Mouse (Mus musculus) hindbrain, embryonic 11.5 days (tissue): Measurements from ENCODE around the gene 1700001P01Rik. TPM values are rescaled to one million over a fixed set of nuclear protein-coding genes. Genes with fewer than 3 reads are reported as not detected.
A peak's percentile ranks its signal among the peaks of the same experiment; 100 is the strongest.

Experiments
- ATAC-seq: fragments of 200-750 bp; cut with Nextera tagmentation; 2 replicates; pipeline ENCODE4 v1.8.0; 2017; ENCODE audit warnings: mild to moderate bottlenecking, moderate TSS enrichment, moderate library complexity; ENCODE audit not compliant: low FRiP score
- DNase-seq: peaks from one replicate; pipeline ENCODE4 v3.0.0-alpha.2; 2015; ENCODE audit warnings: low spot score
- H3K27ac ChIP-seq: fragments of 300-500 bp; sonication (generic); 2 replicates; pipeline ENCODE4 v1.5.1; 2014; ENCODE audit warnings: mild to moderate bottlenecking, low read depth, low read length
- H3K27me3 ChIP-seq: fragments of 300-500 bp; sonication (generic); 2 replicates; pipeline ENCODE4 v1.6.1; 2014; ENCODE audit warnings: mild to moderate bottlenecking, low read length, moderate library complexity, mixed read lengths; ENCODE audit not compliant: control insufficient read depth, insufficient read depth
- H3K36me3 ChIP-seq: fragments of 300-500 bp; sonication (generic); 2 replicates; pipeline ENCODE4 v1.6.1; 2014; ENCODE audit warnings: mild to moderate bottlenecking, low read length, moderate library complexity, mixed read lengths; ENCODE audit not compliant: control insufficient read depth, insufficient read depth
- H3K4me1 ChIP-seq: fragments of 300-500 bp; sonication (generic); replicated peaks from 2 replicates; pipeline ENCODE4 v1.6.1; 2014; ENCODE audit warnings: low read length, mixed read lengths; ENCODE audit not compliant: control insufficient read depth, insufficient read depth
- H3K4me2 ChIP-seq: fragments of 300-500 bp; sonication (generic); replicated peaks from 2 replicates; pipeline ENCODE4 v1.6.1; 2014; ENCODE audit warnings: mild to moderate bottlenecking, low read depth, low read length
- H3K4me3 ChIP-seq: fragments of 300-500 bp; sonication (generic); 2 replicates; pipeline ENCODE4 v1.5.1; 2014; ENCODE audit warnings: low read depth, low read length
- H3K9ac ChIP-seq: fragments of 300-500 bp; sonication (generic); 2 replicates; pipeline ENCODE4 v1.6.1; 2014; ENCODE audit warnings: low read depth, low read length
- H3K9me3 ChIP-seq: fragments of 300-500 bp; sonication (generic); 2 replicates; pipeline ENCODE4 v1.6.1; 2016; ENCODE audit warnings: low read length; ENCODE audit not compliant: control insufficient read depth
- WGBS: fragments of 180-500 bp; shearing (Covaris S2); extraction: QIAGEN DNeasy Blood & Tissue Kit; methylation state at CpG from one replicate; pipeline ENCODE4 v1.1.7; 2014; 5-methylcytosine and 5-hydroxymethylcytosine counted together
- polyA plus RNA-seq: library from polyadenylated mRNA; unstranded; fragments of >200 nt; fragmentation: Nextera tagmentation; extraction: Ambion mirVana; gene quantifications from 2 replicates; pipeline ENCODE4 v1.2.1, GENCODE M21; 2014

1700001P01Rik gene
- polyA plus RNA-seq, 1 experiment from 2014 or later: 0.39 TPM

DNA sequence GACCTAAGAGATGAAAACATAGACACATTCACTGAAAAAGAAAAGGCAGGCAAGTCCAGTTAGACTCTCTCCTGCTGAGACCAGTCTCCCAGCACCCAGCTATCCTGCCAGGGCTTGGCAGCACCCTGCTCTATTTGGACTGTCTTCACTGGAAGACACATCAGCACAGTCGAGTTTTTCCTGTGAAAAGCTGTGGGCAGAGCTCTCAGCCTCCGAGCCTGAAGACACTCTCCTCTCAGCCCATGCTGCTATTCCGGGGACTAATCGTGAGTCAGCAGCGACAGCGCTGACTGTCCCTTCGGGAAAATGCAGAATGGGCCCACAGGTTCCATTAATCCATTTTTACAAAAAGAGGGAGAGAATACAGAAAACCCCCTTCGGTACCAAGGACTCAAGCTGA lies 22.4 kb downstream of the 1700001P01Rik start:
- Histone ChIP-seq H3K4me2 (no peak overlapping the region), H3K9me3 (no peaks in the 10 kb centered on the region), H3K4me1 (no peaks in the 10 kb centered on the region), H3K27ac (no peak overlapping the region), H3K9ac (no peak overlapping the region), H3K4me3 (no peak overlapping the region), H3K27me3 (no peaks in the 10 kb centered on the region; the same call in 1 of the 2 replicates), H3K36me3 (peaks cover 17% of the 10 kb centered on the region)
- no peak for DNase-seq
- no peak for ATAC-seq
- 93% methylated on average over 8 of the region's 8 CpGs for WGBS

- Histone ChIP-seq H3K27me3 (no peaks in the 10 kb centered on the region; the same call in 1 of the 2 replicates), H3K36me3 (peaks cover 10% of the 10 kb centered on the region; the same call in 1 of the 2 replicates)
- 93% methylated on average over 5 of the region's 5 CpGs for WGBS
These were observed 27.2 kb downstream of the 1700001P01Rik start for GRCm38 (mm10) chr11:97748496-97748895.

GRCm38 (mm10) chr11:97747773-97748172 lies 27.9 kb downstream of the 1700001P01Rik start:
- H3K9ac ChIP-seq: no peak overlapping the region
- no peak for ATAC-seq
- peaks cover 8% of the 10 kb centered on the region for H3K4me1 ChIP-seq
- 94% methylated on average over 8 of the region's 8 CpGs for WGBS
- DNase-seq: no peak
- H3K27me3 ChIP-seq: no peaks in the 10 kb centered on the region; the same call in 1 of the 2 replicates
- no peaks in the 10 kb centered on the region for H3K9me3 ChIP-seq
- no peak overlapping the region for H3K4me3 ChIP-seq
- peaks cover 6% of the 10 kb centered on the region; the same call in 1 of the 2 replicates for H3K36me3 ChIP-seq
- no peak overlapping the region for H3K27ac ChIP-seq
- H3K4me2 ChIP-seq: no peak overlapping the region

More at GRCm38 (mm10) chr11:97748496-97748895, 27.2 kb downstream of the 1700001P01Rik start:
- Histone ChIP-seq H3K9ac (no peak overlapping the region), H3K4me3 (no peak overlapping the region), H3K9me3 (no peaks in the 10 kb centered on the region), H3K4me1 (peaks cover under 1% of the 10 kb centered on the region), H3K4me2 (no peak overlapping the region), H3K27ac (no peak overlapping the region)
- no peak for DNase-seq
- ATAC-seq: no peak

DNA sequence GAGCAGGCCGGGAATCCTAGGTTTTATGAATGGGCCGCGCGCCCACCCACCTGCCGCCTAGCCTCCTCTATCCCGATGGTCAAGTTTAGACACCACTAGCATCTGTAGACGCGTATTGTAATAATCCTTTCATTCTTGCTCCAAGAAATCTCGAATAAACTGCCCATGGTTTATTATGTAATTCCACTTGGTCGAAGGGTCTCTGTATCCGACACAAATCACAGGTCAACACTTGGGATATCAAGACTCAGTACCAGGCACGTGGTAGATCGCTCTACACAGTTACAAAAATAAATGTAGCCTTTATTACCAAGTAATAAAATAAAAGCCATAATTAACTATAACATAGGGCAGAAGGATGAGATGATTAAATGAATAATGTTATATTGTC lies 30.4 kb downstream of the 1700001P01Rik start:
- no peak overlapping the region for H3K9ac ChIP-seq
- peak overlapping the region; percentile 60 for H3K4me3 ChIP-seq
- H3K27ac ChIP-seq: no peak overlapping the region
- peaks cover 8% of the 10 kb centered on the region for H3K4me1 ChIP-seq
- H3K36me3 ChIP-seq: peaks cover 2% of the 10 kb centered on the region; the same call in 1 of the 2 replicates
- 13% methylated on average over 13 of the region's 13 CpGs for WGBS
- ATAC-seq (peak; percentile 55; the same call in 1 of the 2 replicates), DNase-seq (no peak)
- H3K4me2 ChIP-seq: peak overlapping the region; percentile 78
- H3K27me3 ChIP-seq: no peaks in the 10 kb centered on the region
- no peaks in the 10 kb centered on the region for H3K9me3 ChIP-seq

DNA sequence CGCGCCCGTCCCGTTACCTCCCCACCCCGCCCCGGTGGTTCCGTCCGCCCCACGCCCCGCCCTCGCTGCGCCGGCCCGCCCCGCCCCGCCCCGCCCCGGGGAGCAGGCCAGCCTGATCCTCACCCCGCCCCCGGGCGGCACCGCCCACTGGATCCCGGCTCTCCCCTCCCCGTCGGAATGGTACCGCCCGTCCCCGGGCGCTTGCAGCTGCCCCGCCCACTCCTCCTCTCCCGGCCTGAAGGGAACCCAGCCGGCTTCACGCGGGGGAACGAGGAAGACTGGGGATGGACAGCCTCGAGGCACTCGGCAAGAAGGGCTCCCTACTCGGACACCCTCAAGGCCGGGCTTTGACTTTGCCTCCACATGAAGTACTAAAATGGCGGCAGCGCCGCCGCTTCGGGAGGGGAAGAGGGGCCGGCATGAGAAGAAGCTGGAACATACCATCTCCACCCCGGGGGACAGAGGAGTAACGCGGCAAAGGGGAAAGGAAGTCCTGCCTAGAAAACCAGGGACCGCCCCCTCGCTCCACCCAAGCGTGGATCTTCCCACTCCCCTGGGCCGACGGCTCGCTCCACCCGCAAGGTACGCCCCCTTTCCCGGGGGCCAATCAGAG lies 30.9 kb downstream of the 1700001P01Rik start:
- H3K4me3 ChIP-seq: peak overlapping the region; percentile 60
- H3K4me1 ChIP-seq: peaks cover 8% of the 10 kb centered on the region
- no peaks in the 10 kb centered on the region for H3K9me3 ChIP-seq
- no peaks in the 10 kb centered on the region for H3K27me3 ChIP-seq
- H3K27ac ChIP-seq: peak overlapping the region; percentile 94
- WGBS: under 1% methylated on average over 23 of the region's 57 CpGs
- DNase-seq (peak; percentile 98), ATAC-seq (peak; percentile 97)
- H3K36me3 ChIP-seq: no peaks in the 10 kb centered on the region
- peak overlapping the region; percentile 88 for H3K9ac ChIP-seq
- H3K4me2 ChIP-seq: peak overlapping the region; percentile 78

GRCm38 (mm10) chr11:97744063-97744717 lies 31.5 kb downstream of the 1700001P01Rik start, which contains the start of gene Pip4k2b:
Pip4k2b (minus strand) TSS chr11:97744704.
- Histone ChIP-seq H3K4me2 (peak within 1 kb of the TSS; percentile 78), H3K27me3 (no peaks in the 10 kb centered on the region), H3K4me3 (peak within 1 kb of the TSS; percentile 60), H3K27ac (peak within 1 kb of the TSS; percentile 94), H3K4me1 (peaks cover 8% of the 10 kb centered on the region), H3K9me3 (no peaks in the 10 kb centered on the region), H3K36me3 (no peaks in the 10 kb centered on the region), H3K9ac (peak within 1 kb of the TSS; percentile 88)
- WGBS: under 1% methylated on average over 52 of the region's 63 CpGs
- peak; percentile 60 for DNase-seq
- peak; percentile 52 for ATAC-seq

DNA sequence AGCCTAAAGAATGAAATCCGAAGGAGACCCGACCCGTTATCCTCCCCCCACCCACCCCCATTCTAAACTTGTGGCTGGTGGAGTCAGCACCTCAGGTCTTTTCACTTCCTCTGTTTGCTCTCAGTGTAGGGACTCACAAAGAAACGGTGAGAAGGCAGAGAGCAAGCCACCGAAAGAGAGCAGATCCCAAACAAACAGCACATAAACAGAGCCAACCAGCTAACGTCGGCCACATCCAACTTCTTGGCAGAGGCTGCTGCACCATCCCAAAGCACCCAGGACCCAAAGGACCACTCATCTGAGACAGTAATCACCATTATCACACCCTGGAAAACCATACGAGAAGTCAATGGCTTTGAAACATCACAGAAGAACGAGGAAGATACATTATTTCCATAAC lies 32.3 kb downstream of the 1700001P01Rik start:
- Histone ChIP-seq H3K4me2 (peak overlapping the region; percentile 78), H3K4me1 (peaks cover 8% of the 10 kb centered on the region), H3K9ac (peak overlapping the region; percentile 85; the same call in 1 of the 2 replicates), H3K27ac (no peak overlapping the region), H3K4me3 (peak overlapping the region; percentile 60), H3K9me3 (no peaks in the 10 kb centered on the region), H3K36me3 (no peaks in the 10 kb centered on the region), H3K27me3 (no peaks in the 10 kb centered on the region)
- ATAC-seq (no peak), DNase-seq (no peak)
- WGBS: 48% methylated on average over 9 of the region's 9 CpGs

DNA sequence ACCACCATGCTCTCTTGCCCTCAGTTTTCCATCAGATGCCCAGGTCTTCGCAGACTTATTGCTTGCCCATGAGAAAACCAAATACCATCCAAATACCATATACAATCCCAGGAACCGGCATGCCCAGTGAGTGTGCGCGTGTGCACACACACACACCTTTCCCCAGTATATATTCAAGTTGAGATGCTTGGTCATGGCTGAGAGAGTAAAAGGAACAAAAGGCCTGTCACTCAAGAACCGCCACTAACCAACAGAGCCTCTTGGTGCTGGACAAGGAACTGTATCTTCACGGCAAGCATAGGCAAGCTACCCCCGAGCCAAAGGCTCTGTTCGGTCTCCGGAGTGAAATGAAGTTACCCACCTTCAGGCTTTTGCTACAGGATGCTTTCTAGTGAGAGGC lies 33.1 kb downstream of the 1700001P01Rik start:
- Histone ChIP-seq H3K9ac (0 out of 2 replicates have a peak overlapping the region, but pooled peaks have one; percentile 4), H3K27ac (no peak overlapping the region), H3K4me1 (peaks cover 8% of the 10 kb centered on the region), H3K9me3 (no peaks in the 10 kb centered on the region), H3K4me3 (peak overlapping the region; percentile 60), H3K4me2 (peak overlapping the region; percentile 78), H3K27me3 (no peaks in the 10 kb centered on the region), H3K36me3 (no peaks in the 10 kb centered on the region)
- ATAC-seq: no peak
- DNase-seq: no peak
- 80% methylated on average over 9 of the region's 9 CpGs for WGBS
